Mouse (Mus musculus) forebrain, embryonic 10.5 days (tissue): ENCODE results near the gene Micall2. TPM values are rescaled to one million over a fixed set of nuclear protein-coding genes. Genes with fewer than 3 reads are reported as not detected.
"Not testable (repeated sequence)": the region's sequence is repeated elsewhere in the genome, so short reads cannot be mapped to it uniquely, and the experiment has no call there.

Experiments used
- DNase-seq: peaks from one replicate; pipeline ENCODE4 v3.0.0-alpha.2; 2017; ENCODE audit warnings: low spot score; ENCODE audit errors: extremely low spot score
- H3K27ac ChIP-seq: fragments of 300-500 bp; sonication (generic); 2 replicates; pipeline ENCODE4 v1.5.1; 2016; ENCODE audit warnings: mild to moderate bottlenecking
- H3K27me3 ChIP-seq: fragments of 300-500 bp; sonication (generic); 2 replicates; pipeline ENCODE4 v1.6.1; 2016; ENCODE audit warnings: mild to moderate bottlenecking; ENCODE audit not compliant: poor library complexity, severe bottlenecking
- H3K36me3 ChIP-seq: fragments of 300-500 bp; sonication (generic); replicated peaks from 2 replicates; pipeline ENCODE4 v1.6.1; 2016; ENCODE audit warnings: mild to moderate bottlenecking, moderate library complexity
- H3K4me1 ChIP-seq: fragments of 300-500 bp; sonication (generic); 2 replicates; pipeline ENCODE4 v1.6.1; 2016
- H3K4me3 ChIP-seq: fragments of 300-500 bp; sonication (generic); 2 replicates; pipeline ENCODE4 v1.5.1; 2016; ENCODE audit warnings: mild to moderate bottlenecking, moderate library complexity
- H3K9me3 ChIP-seq: fragments of 300-500 bp; sonication (generic); 2 replicates; pipeline ENCODE4 v1.6.1; 2016; ENCODE audit warnings: mild to moderate bottlenecking, moderate library complexity
- WGBS: fragments of 180-500 bp; shearing (Covaris S2); methylation state at CpG from one replicate; pipeline ENCODE4 v1.1.7; 2016; 5-methylcytosine and 5-hydroxymethylcytosine counted together
- polyA plus RNA-seq: library from polyadenylated mRNA; unstranded; fragments of >200 nt; fragmentation: Nextera tagmentation; extraction: Ambion mirVana; gene quantifications from 2 replicates; pipeline ENCODE4 v1.2.1, GENCODE M21; 2016

The Micall2 gene
- polyA plus RNA-seq, 1 experiment from 2014 or later = 5.9 TPM

- DNase-seq = no peak
- Histone ChIP-seq H3K4me1 (peaks cover 35% of the 10 kb centered on the region), H3K36me3 (no peaks in the 10 kb centered on the region), H3K27me3 (no peaks in the 10 kb centered on the region), H3K4me3 (no peak overlapping the region), H3K27ac (peak overlapping the region; percentile 27; the same call in 1 of the 2 replicates), H3K9me3 (no peaks in the 10 kb centered on the region)
- 80% methylated on average over 9 of the region's 9 CpGs for WGBS
Observed at GRCm38 (mm10) chr5:139723113-139723512, 13.0 kb downstream of the Micall2 start.

GRCm38 (mm10) chr5:139722709-139723108, 13.4 kb downstream of the Micall2 start:
- peaks cover 32% of the 10 kb centered on the region for H3K4me1 ChIP-seq
- DNase-seq = no peak
- H3K27me3 ChIP-seq = no peaks in the 10 kb centered on the region
- H3K9me3 ChIP-seq = no peaks in the 10 kb centered on the region
- H3K36me3 ChIP-seq = no peaks in the 10 kb centered on the region
- H3K27ac ChIP-seq = peak overlapping the region; percentile 27; the same call in 1 of the 2 replicates
- no peak overlapping the region for H3K4me3 ChIP-seq
- WGBS = 78% methylated on average over 6 of the region's 6 CpGs

DNA sequence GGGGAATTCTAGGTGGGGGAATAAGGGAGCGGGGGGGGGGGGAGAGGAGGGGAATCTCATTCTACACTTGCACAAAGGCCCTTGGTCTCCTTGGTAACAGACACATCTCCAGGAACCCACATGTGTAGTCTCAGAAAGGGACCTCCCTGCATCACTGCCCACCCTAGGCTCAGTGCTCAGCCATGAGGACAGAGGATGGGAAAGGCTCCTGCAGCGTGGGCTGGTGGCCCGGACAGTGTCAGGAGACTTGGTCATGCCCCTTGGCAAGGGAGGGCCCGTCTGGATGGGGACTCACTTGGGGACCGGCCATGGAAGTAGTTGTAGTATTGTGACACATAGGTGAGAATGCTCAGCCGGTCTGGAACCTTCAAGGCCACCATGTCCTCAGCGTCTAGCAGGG, 17.2 kb downstream of the Micall2 start:
- 83% methylated on average over 7 of the region's 7 CpGs for WGBS
- H3K9me3 ChIP-seq = no peaks in the 10 kb centered on the region
- H3K27me3 ChIP-seq = no peaks in the 10 kb centered on the region
- 0 out of 2 replicates have a peak overlapping the region, but pooled peaks have one; percentile 48 for H3K27ac ChIP-seq
- DNase-seq = no peak
- H3K36me3 ChIP-seq = peaks cover 4% of the 10 kb centered on the region
- peaks cover 19% of the 10 kb centered on the region for H3K4me1 ChIP-seq
- H3K4me3 ChIP-seq = no peak overlapping the region

GRCm38 (mm10) chr5:139718540-139718939, 17.6 kb downstream of the Micall2 start:
- Histone ChIP-seq H3K9me3 (no peaks in the 10 kb centered on the region), H3K27me3 (no peaks in the 10 kb centered on the region), H3K27ac (0 out of 2 replicates have a peak overlapping the region, but pooled peaks have one; percentile 48), H3K4me3 (no peak overlapping the region), H3K4me1 (peaks cover 18% of the 10 kb centered on the region), H3K36me3 (peaks cover 4% of the 10 kb centered on the region)
- 81% methylated on average over 6 of the region's 6 CpGs for WGBS
- no peak for DNase-seq

GRCm38 (mm10) chr5:139717723-139718122, 18.4 kb downstream of the Micall2 start:
- H3K9me3 ChIP-seq = no peaks in the 10 kb centered on the region
- H3K4me1 ChIP-seq = peaks cover 10% of the 10 kb centered on the region
- H3K27me3 ChIP-seq = no peaks in the 10 kb centered on the region
- 95% methylated on average over 2 of the region's 2 CpGs for WGBS
- peaks cover 4% of the 10 kb centered on the region for H3K36me3 ChIP-seq
- H3K27ac ChIP-seq = no peak overlapping the region
- DNase-seq = peak; percentile 52
- H3K4me3 ChIP-seq = no peak overlapping the region

- 0 out of 2 replicates have a peak, but pooled peaks cover 3% of the 10 kb centered on the region for H3K4me1 ChIP-seq
- no peak overlapping the region for H3K4me3 ChIP-seq
- H3K27me3 ChIP-seq = no peaks in the 10 kb centered on the region
- H3K27ac ChIP-seq = no peak overlapping the region
- H3K36me3 ChIP-seq = peaks cover 40% of the 10 kb centered on the region
- DNase-seq = no peak
- H3K9me3 ChIP-seq = no peaks in the 10 kb centered on the region; the same call in 1 of the 2 replicates
- WGBS = 92% methylated on average over 10 of the region's 10 CpGs
Observed at GRCm38 (mm10) chr5:139706496-139706895, 29.6 kb downstream of the Micall2 start.

DNA sequence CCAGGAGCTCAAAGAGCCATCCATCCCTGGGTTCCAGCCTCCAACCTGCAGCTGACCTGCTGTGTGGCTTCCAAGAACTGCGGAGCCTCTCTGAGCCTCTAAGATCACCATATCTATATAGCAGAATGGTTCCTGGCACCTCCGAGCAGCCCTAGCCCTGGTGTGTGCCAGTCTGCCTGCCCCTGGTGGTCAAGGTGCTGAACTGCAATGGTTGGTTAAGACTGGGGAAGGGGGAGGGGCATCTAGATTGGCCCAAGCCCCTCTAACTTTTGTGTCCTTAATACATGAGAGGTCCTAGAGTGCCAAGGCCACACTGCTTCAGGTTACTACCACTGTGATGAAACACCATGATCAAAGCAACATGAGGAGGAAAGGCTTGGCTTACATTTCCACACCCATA, 33.2 kb downstream of the Micall2 start:
- no peak for DNase-seq

DNA sequence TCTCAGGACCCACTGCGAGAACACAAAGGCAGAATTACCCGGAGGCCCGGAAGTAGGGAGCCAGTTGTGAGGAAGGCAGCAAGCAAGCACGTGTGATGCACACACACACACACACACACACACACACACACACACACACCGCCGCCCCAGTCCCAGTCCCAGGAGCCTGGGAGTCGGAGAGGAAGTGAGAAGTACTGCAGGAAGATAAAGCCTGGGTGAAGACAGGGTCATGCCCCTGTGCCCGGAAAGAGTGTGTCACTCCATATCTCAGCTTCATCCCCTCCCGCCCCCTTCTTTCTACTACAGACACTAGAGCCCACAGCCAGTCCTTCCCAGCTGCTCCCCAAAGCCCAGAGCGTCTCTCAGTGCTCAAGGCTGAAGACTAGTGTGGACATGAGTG, 33.9 kb downstream of the Micall2 start:
- peaks cover 13% of the 10 kb centered on the region for H3K36me3 ChIP-seq
- H3K27ac ChIP-seq = no peak overlapping the region
- peaks cover under 1% of the 10 kb centered on the region; the same call in 1 of the 2 replicates for H3K9me3 ChIP-seq
- no peak overlapping the region for H3K4me3 ChIP-seq
- 71% methylated on average over 10 of the region's 10 CpGs for WGBS
- DNase-seq = no peak
- peaks cover 15% of the 10 kb centered on the region for H3K4me1 ChIP-seq
- H3K27me3 ChIP-seq = 0 out of 2 replicates have a peak, but pooled peaks cover 3% of the 10 kb centered on the region

More for the DNA sequence above, 33.2 kb downstream of the Micall2 start:
- H3K27ac ChIP-seq = no peak overlapping the region
- no peaks in the 10 kb centered on the region for H3K27me3 ChIP-seq
- H3K4me3 ChIP-seq = no peak overlapping the region
- H3K4me1 ChIP-seq = peaks cover 9% of the 10 kb centered on the region
- WGBS = 69% methylated on average over 2 of the region's 2 CpGs
- H3K36me3 ChIP-seq = peaks cover 18% of the 10 kb centered on the region
- no peaks in the 10 kb centered on the region; the same call in 1 of the 2 replicates for H3K9me3 ChIP-seq

DNA sequence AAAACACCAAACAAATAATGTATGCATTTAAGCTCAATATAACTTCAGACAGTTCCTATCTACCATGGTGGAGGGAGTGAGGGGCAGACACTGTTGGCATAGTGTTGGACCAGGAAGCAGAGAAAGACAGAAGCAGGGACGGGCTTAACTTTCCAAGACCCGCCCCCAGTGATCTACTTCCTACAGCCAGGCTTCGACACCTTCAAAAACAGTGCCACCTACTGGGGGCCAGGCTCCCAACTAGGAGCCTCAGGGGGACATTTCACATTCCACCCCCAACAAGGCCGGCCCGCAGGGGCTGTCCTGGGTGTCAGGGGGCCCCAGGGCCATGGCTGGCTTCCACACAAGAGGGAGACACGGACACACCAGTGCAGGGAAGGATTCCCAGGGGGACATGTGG, 39.2 kb downstream of the Micall2 start:
- H3K27ac ChIP-seq = no peak overlapping the region
- H3K27me3 ChIP-seq = peaks cover 43% of the 10 kb centered on the region
- DNase-seq = no peak
- H3K4me1 ChIP-seq = peaks cover 23% of the 10 kb centered on the region
- 89% methylated on average over 6 of the region's 6 CpGs for WGBS
- H3K9me3 ChIP-seq = peaks cover 9% of the 10 kb centered on the region; the same call in 1 of the 2 replicates
- no peak overlapping the region for H3K4me3 ChIP-seq
- no peaks in the 10 kb centered on the region for H3K36me3 ChIP-seq

DNA sequence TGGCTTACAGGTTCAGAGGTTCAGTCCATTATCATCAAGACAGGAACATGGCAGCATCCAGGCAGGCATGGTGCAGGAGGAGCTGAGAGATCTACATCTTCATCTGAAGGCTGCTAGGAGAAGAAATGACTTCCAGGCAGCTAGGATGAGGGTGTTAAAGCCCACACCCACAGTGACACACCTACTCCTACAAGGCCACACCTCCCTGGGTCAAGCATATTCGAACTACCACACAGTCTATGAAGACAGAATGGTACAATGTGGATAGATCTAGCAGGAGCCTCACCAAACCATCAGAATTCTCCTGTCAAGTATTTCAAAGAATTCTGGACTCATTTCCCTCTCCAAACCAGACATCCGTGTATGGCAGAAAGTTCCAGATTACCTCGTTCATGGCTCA, 40.3 kb downstream of the Micall2 start:
- not testable (repeated sequence) for H3K36me3 ChIP-seq, H3K27ac ChIP-seq, H3K4me3 ChIP-seq, DNase-seq, H3K9me3 ChIP-seq
- Histone ChIP-seq H3K27me3 (peaks cover 53% of the 10 kb centered on the region), H3K4me1 (peaks cover 23% of the 10 kb centered on the region)
- 86% methylated on average over 3 of the region's 3 CpGs for WGBS

DNA sequence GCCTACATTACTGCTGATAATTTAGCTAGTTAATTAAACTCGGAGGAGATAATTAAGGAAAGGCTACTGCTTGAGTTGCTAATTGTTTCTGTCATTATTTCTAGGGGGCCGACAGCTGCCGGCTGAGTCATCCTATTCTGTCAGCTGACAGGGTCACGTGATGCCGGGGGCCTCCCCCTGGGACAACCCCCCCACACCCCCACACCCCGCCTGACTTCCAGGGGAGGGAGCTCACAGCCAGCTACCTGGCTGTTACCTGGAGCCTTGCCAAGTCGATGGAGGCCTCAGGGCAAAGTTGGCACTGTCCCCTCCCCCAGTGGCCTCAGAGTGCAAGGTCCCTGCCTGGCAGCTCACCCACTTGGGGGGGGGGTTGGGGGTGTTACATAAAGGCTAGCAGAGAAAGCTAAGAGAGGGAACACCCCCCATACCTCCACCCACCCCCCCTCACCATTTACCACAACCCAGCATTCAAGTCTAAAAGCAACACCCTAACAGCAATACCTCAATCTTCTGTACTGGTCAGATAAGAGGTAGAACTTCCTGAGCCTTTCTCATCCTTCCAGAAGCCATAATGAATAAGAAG, 41.1 kb downstream of the Micall2 start:
- peaks cover 58% of the 10 kb centered on the region for H3K27me3 ChIP-seq

DNA sequence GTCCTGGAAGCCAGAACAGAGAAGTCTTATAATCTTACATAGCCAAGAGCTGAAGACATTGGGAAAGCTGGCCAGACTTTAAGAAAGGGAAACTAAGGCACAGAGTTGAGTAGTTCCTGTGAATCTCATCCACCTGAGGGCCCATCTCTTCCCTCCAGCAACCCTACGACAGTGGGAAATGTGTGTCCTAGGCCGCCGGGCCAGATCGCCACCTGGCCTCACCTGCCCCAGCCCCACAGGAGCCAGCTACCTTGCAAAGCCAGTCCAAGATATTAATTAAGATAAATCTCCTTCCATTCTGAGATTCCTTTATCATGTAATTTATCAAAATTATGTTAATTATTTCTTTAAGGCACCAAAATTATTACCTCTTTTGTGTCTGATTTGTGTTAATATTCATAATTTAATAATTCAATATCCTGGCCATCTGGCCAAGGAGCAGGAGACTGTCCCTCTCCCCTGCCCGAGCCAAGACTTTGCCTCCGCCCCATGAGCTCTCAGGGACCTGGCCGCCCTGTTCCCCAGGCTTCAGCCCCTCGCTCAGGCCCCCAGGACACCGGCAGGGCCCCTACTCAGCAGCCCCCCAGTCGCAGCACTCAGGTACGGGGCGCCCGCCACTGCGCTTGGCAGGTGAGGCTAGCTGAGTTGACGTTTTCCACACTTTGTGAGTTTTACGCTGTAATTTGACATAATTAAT, 41.7 kb downstream of the Micall2 start:
- no peak overlapping the region for H3K27ac ChIP-seq
- DNase-seq = no peak
- peaks cover 9% of the 10 kb centered on the region; the same call in 1 of the 2 replicates for H3K9me3 ChIP-seq
- H3K4me1 ChIP-seq = peaks cover 23% of the 10 kb centered on the region
- no peaks in the 10 kb centered on the region for H3K36me3 ChIP-seq
- no peak overlapping the region for H3K4me3 ChIP-seq
- H3K27me3 ChIP-seq = peaks cover 58% of the 10 kb centered on the region
- 62% methylated on average over 16 of the region's 16 CpGs for WGBS

More for the DNA sequence above, 41.1 kb downstream of the Micall2 start:
- no peaks in the 10 kb centered on the region for H3K36me3 ChIP-seq
- H3K4me1 ChIP-seq = peaks cover 23% of the 10 kb centered on the region
- H3K9me3 ChIP-seq = peaks cover 9% of the 10 kb centered on the region; the same call in 1 of the 2 replicates
- H3K27ac ChIP-seq = no peak overlapping the region; the same call in 1 of the 2 replicates
- 50% methylated on average over 7 of the region's 7 CpGs for WGBS
- no peak for DNase-seq
- no peak overlapping the region for H3K4me3 ChIP-seq

DNA sequence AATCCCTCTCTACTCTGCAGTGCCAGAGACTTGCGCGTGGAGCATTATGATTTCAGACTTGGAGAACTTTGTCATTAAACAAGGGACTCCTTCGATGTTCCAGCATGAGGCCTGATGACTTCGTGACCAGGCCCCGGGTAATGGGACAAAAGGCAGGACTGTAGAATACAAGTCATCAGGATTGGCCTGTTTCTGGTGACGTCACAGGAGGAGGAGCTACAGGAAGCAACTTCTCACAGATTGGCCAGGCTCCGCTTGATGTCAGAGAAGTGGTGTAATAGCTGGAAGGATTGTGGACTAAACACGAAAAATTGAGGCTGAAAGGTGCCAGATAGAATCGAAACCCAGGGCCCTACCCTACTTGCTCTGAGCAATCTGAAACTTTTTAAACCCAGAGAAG, 45.3 kb downstream of the Micall2 start:
- peaks cover 76% of the 10 kb centered on the region for H3K27me3 ChIP-seq
- H3K4me3 ChIP-seq = no peak overlapping the region
- 0 out of 2 replicates have a peak, but pooled peaks cover 5% of the 10 kb centered on the region for H3K9me3 ChIP-seq
- no peak for DNase-seq
- H3K4me1 ChIP-seq = peaks cover 26% of the 10 kb centered on the region
- 80% methylated on average over 9 of the region's 9 CpGs for WGBS
- no peaks in the 10 kb centered on the region for H3K36me3 ChIP-seq
- H3K27ac ChIP-seq = no peak overlapping the region
